Mouse (Mus musculus): Measurements from ENCODE around the gene BC029722.
"Not testable (repeated sequence)": the region's sequence is repeated elsewhere in the genome, so short reads cannot be mapped to it uniquely, and the experiment has no call there.

BC029722 gene

GRCm38 (mm10) chr2:155819392-155819448, at the start of gene BC029722:
TSS of gene BC029722 (minus strand) at chr2:155819426.
- no peak for DNase-seq

- DNase-seq: no peak
Measured at GRCm38 (mm10) chr2:155868320-155868719, 49.1 kb upstream of the BC029722 start.

- DNase-seq: peak; percentile 47
Measured at GRCm38 (mm10) chr2:155863301-155863867, 44.2 kb upstream of the BC029722 start.

DNA sequence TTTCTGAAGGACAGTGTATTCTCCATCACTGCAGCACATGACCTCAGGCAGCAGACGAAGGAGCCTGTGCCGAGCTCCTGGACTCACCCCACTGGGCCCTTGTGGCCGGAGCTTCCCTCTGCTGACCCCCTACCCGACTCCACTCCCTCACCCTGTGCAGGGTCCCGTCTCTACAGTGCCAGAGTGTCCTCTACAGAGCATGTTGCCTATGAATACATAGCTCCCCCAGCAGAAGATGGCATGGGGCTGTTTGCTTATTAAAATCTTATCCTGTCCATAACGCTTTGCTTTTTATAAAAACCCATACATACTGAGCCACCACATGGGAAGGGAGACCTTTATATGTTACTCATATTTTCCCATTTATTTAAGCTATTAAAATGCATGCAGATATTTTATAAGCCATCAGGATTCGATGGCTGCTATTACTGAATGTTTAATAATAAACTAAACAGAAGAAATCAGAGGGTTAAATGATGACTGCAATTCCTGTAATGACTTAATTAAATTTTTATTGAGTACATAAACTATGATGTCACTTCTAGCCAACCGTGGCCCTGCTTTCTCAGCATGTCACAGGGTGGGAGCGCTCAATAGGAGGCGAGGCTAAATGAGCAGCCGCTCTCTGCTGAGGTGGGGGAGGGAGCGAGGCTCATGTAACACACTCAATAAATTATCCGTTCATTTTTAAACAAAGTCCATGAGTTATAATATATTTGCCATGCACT, 43.5 kb upstream of the BC029722 start:
- peak; percentile 61 for DNase-seq

GRCm38 (mm10) chr2:155861581-155861980, 42.4 kb upstream of the BC029722 start:
- no peak for DNase-seq

DNA sequence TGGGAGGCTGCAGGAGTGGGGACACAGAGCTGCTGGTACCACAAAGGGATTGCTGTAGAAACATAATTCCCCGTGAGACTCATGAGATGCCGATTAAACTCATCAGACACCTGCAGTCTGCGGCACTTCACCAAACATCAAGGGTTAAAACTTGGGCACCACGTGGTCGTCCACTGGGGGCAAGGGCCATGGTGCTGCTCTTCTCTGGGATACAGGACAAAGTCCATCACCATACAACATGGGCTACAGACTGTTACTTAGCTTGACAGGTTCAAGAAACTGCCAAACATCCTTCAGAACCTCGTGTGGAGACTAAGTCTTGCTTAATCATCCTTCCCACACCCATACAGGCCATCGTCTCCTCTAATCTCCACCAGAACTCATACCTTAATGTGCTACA, 40.9 kb upstream of the BC029722 start:
- DNase-seq: no peak

DNA sequence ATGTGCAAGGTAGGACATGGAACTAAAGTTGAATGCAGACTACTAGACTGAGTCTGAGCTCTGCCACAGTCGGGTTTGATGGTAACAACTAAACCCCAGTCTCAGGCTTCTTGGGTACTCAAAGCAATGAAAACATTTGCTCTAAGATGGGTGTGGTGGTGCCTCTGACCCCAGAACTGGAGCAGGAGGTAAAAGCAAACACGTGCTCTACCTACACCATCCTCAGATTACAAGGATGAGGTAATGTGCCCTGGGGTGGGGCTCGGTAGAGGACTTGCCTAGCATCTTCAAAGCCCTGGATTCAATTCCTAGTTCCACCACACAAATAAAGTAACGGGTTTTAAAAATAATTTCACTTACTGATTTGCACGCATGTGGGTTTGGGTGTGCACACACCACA, 33.3 kb upstream of the BC029722 start:
- DNase-seq: no peak

GRCm38 (mm10) chr2:155850120-155850519, 30.9 kb upstream of the BC029722 start:
- no peak for DNase-seq

DNA sequence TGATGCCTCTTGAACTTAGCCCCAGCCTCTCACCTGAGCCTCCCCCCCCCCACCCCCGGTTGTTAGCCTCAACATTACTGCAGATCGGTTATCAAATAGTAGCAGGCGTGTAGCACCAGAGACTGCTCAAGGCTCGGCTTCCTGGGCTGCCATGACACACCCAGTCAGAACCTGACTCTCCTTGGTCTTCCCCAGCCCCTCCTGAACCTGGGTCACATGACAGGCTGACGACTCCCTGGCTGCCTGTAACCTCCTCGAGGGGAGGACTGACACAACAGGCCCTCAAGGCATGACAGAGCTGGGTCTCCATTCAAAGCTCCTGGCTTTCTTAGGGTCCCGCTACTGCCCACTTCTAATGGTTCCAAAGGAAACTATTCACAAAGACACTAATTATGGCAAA, 30.2 kb upstream of the BC029722 start:
- DNase-seq: no peak

DNA sequence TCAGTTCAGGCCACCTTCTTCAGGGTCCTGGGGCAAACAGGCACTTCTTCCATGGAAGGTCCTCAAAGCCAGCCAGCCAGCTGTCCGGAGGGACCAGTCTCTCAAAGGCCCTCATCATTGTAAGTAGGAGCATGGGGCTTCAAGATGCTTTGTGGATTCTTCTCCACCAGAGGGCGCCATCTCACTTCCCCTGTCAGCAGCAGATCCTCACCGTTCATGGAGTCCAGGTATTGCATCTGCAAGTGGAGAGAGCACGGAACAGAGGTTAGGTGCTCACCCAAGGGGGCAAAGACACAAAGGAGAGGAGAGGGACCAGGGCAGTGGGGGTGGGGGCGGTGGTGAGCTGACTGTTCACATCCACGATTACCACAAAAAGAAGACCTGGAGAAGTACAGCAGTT, 29.1 kb upstream of the BC029722 start:
- DNase-seq: peak; percentile 83

GRCm38 (mm10) chr2:155846930-155847329, 27.7 kb upstream of the BC029722 start:
- no peak for DNase-seq

GRCm38 (mm10) chr2:155838961-155839360, 19.7 kb upstream of the BC029722 start:
- no peak for DNase-seq

DNA sequence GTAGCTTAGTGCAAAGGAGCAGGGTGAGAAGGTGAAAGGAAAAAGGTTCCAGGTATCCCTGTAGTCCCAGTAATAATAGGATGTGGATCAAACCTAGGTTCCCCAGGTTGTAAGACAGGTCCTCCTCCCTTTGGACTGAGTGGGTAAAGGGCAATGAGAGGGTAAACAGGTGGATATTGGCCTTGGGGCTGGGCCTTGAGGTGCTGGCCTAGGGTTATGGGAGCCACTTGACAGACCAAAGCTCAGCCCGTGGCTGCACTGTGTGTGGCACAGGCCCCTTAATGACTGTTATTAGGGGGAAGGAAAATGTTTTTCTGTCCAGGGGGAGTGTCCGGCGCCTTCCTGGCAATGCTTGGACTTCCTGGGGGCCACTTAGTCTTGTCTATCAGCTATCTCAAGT, 18.7 kb upstream of the BC029722 start:
- DNase-seq: no peak

DNA sequence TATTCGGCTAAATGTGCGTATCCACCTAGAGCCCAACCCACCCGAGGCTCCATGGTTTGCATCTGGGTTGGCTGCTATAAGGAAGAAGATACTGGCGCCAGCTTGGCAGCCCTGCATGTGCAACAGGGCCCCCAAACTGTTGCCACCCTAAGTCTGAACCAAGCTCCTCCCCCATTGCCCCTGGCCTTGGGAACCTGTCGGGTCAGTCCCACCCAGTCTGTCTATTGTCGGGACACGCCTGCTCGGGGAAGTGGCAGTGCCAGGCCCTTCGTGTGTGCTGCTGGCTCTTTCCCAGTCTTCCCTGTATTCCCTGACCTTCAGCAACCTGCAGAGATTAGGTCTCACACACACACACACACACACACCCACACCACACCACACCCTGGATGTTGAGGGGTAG, 15.5 kb upstream of the BC029722 start, which contains the start of gene Fam83c:
TSS of gene Fam83c (minus strand) at position 123 of the 400 bp plus-strand sequence.
- no peak for DNase-seq

- DNase-seq: not testable (repeated sequence)
Measured at GRCm38 (mm10) chr2:155832087-155832486, 12.9 kb upstream of the BC029722 start.

DNA sequence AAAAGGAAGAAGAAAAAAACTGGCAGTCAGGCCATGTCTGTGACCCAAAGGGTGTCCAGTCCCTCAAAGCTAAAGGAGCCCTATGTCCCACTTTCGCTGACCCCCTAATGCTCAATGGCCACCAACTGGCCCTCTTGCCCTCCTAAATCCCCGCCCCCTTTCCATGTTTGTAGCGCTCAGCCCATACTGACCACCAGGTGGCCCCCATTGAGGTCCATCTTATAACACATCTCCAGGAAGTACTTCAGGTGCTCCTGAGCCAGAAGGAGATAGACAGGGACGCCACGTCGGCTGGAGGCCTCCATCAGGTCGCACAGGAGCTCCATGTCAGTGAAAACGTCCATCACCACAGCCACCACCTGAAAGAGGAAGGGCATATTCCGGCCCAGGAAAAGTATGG, 12.1 kb upstream of the BC029722 start:
- no peak for DNase-seq

- no peak for DNase-seq
Measured at GRCm38 (mm10) chr2:155830841-155831240, 11.6 kb upstream of the BC029722 start.

- DNase-seq: peak; percentile 97
Measured at GRCm38 (mm10) chr2:155826630-155827424, 7.6 kb upstream of the BC029722 start, which contains the start of gene Eif6. TSS of gene Eif6 (minus strand) at chr2:155826925.

DNA sequence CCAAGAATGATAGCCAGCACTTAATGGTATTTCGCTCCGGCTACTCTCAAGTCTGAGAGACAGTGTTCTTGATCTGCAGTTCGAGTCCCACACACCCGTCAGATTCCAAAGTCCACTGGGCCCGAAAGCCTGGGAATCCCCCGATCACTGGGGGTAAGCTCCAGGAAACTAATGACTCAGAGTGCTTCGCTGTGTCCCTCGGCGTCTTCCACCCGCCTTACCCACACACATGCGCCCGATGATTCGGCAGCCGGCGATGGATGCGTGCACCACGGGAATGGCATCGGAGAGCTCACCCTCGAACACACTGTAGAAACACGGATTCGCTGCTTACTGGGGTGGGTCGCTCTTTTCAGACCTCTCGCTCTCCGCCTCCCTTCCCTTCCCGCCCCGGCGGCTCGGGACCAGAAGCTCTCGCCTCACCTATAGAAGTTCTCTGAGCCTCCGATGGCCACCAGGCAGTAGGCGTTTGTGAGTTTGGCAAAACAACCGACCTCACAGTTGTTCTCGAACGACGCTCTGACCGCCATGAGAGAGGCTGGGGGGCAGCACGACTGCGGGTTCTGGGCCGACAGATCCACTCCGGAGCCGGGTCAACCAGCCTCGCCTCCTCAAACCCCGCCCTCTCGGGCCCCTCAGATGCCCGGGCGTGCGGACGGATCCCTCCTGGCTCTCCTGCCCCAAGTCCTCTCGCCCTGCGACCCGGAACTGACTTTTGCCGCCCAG, 6.8 kb upstream of the BC029722 start:
- peak; percentile 27 for DNase-seq

- no peak for DNase-seq
Measured at GRCm38 (mm10) chr2:155823722-155824121, 4.5 kb upstream of the BC029722 start.

- no peak for DNase-seq
Measured at GRCm38 (mm10) chr2:155820779-155821178, 1.6 kb upstream of the BC029722 start.

- no peak for DNase-seq
Measured at GRCm38 (mm10) chr2:155819449-155820251, 424 bp upstream of the BC029722 start.

Data from embryo, embryonic 11 days (tissue).